ENCODE assay signal across 19 mouse cellular contexts in genomic region chr10:123525424-123525823, GRCm38 (mm10).
"Had no signal": no experiment of that assay in that cellular context is flagged by ENCODE, and none has a peak within 500 bp of the region (broad histone marks: within the 10 kb centered on the region; RNA-seq: fewer than 3 reads in every experiment).

No protein-coding gene starts in this region.

- H3K4me1 ChIP-seq: midbrain, embryonic 10.5 days; midbrain, embryonic 12.5 days; neural tube, embryonic 15.5 days had no signal

- H3K27me3 ChIP-seq: midbrain, embryonic 12.5 days; neural tube, embryonic 13.5 days; neural tube, embryonic 15.5 days had no signal

- H3K9ac ChIP-seq: lung, embryonic 14.5 days; midbrain, embryonic 12.5 days; neural tube, embryonic 13.5 days; neural tube, embryonic 15.5 days had no signal

- H3K9me3 ChIP-seq: midbrain, embryonic 12.5 days had no signal

- ATAC-seq: midbrain, embryonic 16.5 days had no signal

- DNase-seq: lung, adult 18-20 months; lung, embryonic 14.5 days; lung, postnatal 10 days; lung, postnatal 4 days; midbrain, embryonic 14.5 days; retina, postnatal 1 day; right cerebral cortex, adult 18-20 months; right cerebral cortex, postnatal 25 days; right cerebral cortex, postnatal 4 days; spleen, adult 18-20 months; thymus, adult 18-20 months; thymus, postnatal 14 days; thymus, postnatal 36 days had no signal

- H3K27ac ChIP-seq: midbrain, embryonic 10.5 days; midbrain, embryonic 12.5 days; neural tube, embryonic 13.5 days; neural tube, embryonic 15.5 days had no signal

- H3K4me2 ChIP-seq: lung, embryonic 14.5 days; midbrain, embryonic 12.5 days; neural tube, embryonic 13.5 days; neural tube, embryonic 15.5 days had no signal

- H3K4me3 ChIP-seq: midbrain, embryonic 10.5 days; midbrain, embryonic 12.5 days; myocyte; neural tube, embryonic 13.5 days; neural tube, embryonic 15.5 days had no signal

- H3K36me3 ChIP-seq: midbrain, embryonic 10.5 days; midbrain, embryonic 12.5 days; neural tube, embryonic 13.5 days; neural tube, embryonic 15.5 days had no signal
